Mouse (Mus musculus) MEL (cell line): Measurements from ENCODE around the gene Psd4.

ENCODE experiments used
- BHLHE40 ChIP-seq: IDR thresholded peaks from 2 replicates; pipeline ENCODE4 v1.6.1; 2012; ENCODE audit warnings: low read depth, mild to moderate bottlenecking, inconsistent platforms, low read length, improper control_type of control experiment, borderline replicate concordance
- CHD2 ChIP-seq: IDR thresholded peaks from 2 replicates; pipeline ENCODE4 v1.6.1; 2011; ENCODE audit warnings: low read length, improper control_type of control experiment
- CTCF ChIP-seq, 3 experiments: IDR thresholded peaks in 2 of 3; conservative IDR thresholded peaks in 1 of 3; 2 replicates each; pipeline ENCODE4 v1.5.1; 2011 to 2012; ENCODE audit warnings: low read length in 3 of 3, low read depth in 2 of 3, mild to moderate bottlenecking in 2 of 3, improper control_type of control experiment in 1 of 3, inconsistent platforms in 1 of 3, mixed read lengths in 1 of 3, moderate library complexity in 1 of 3; ENCODE audit not compliant: control insufficient read depth in 1 of 3, insufficient read depth in 1 of 3, poor library complexity in 1 of 3, severe bottlenecking in 1 of 3
- E2F4 ChIP-seq: IDR thresholded peaks from 2 replicates; pipeline ENCODE4 v1.6.1; 2011; ENCODE audit warnings: low read depth, low read length, improper control_type of control experiment, borderline replicate concordance
- GATA1 ChIP-seq: IDR thresholded peaks from 2 replicates; pipeline ENCODE4 v1.6.1; 2011; ENCODE audit warnings: low read depth, low read length, improper control_type of control experiment
- MAFK ChIP-seq: IDR thresholded peaks from 2 replicates; pipeline ENCODE4 v1.6.1; 2011; ENCODE audit warnings: low read depth, mild to moderate bottlenecking, low read length, improper control_type of control experiment, borderline replicate concordance
- MEF2A ChIP-seq: IDR thresholded peaks from 2 replicates; pipeline ENCODE4 v1.6.1; 2014; ENCODE audit warnings: low read depth, mild to moderate bottlenecking, inconsistent platforms, low read length, improper control_type of control experiment; ENCODE audit not compliant: poor library complexity, insufficient replicate concordance, severe bottlenecking; ENCODE audit errors: extremely low read depth
- POLR2A ChIP-seq, 2 experiments: IDR thresholded peaks; 2 replicates each; pipeline ENCODE4 v1.6.1; 2011 to 2012; ENCODE audit warnings: low read length in 2 of 2, mild to moderate bottlenecking in 2 of 2, control low read depth in 1 of 2, improper control_type of control experiment in 1 of 2, low read depth in 1 of 2, moderate library complexity in 1 of 2; ENCODE audit not compliant: control insufficient read depth in 1 of 2, insufficient read depth in 1 of 2, poor library complexity in 1 of 2
- TAL1 ChIP-seq: IDR thresholded peaks from 2 replicates; pipeline ENCODE4 v1.6.1; 2012; ENCODE audit warnings: mild to moderate bottlenecking, inconsistent platforms, low read length, moderate library complexity, mixed read lengths
- TBP ChIP-seq: IDR thresholded peaks from 2 replicates; pipeline ENCODE4 v1.8.0; 2011; ENCODE audit warnings: low read depth, low read length, improper control_type of control experiment
- UBTF ChIP-seq: IDR thresholded peaks from 2 replicates; pipeline ENCODE4 v1.6.1; 2012; ENCODE audit warnings: low read depth, mild to moderate bottlenecking, inconsistent platforms, low read length, improper control_type of control experiment, moderate library complexity, borderline replicate concordance; ENCODE audit not compliant: insufficient read depth
- ZC3H11A ChIP-seq: IDR thresholded peaks from 2 replicates; pipeline ENCODE4 v1.6.1; 2012; ENCODE audit warnings: low read depth, mild to moderate bottlenecking, inconsistent platforms, low read length, improper control_type of control experiment
- ZMIZ1 ChIP-seq: IDR thresholded peaks from 2 replicates; pipeline ENCODE4 v1.6.1; 2012; ENCODE audit warnings: low read depth, mild to moderate bottlenecking, inconsistent platforms, low read length, improper control_type of control experiment, moderate library complexity

DNA sequence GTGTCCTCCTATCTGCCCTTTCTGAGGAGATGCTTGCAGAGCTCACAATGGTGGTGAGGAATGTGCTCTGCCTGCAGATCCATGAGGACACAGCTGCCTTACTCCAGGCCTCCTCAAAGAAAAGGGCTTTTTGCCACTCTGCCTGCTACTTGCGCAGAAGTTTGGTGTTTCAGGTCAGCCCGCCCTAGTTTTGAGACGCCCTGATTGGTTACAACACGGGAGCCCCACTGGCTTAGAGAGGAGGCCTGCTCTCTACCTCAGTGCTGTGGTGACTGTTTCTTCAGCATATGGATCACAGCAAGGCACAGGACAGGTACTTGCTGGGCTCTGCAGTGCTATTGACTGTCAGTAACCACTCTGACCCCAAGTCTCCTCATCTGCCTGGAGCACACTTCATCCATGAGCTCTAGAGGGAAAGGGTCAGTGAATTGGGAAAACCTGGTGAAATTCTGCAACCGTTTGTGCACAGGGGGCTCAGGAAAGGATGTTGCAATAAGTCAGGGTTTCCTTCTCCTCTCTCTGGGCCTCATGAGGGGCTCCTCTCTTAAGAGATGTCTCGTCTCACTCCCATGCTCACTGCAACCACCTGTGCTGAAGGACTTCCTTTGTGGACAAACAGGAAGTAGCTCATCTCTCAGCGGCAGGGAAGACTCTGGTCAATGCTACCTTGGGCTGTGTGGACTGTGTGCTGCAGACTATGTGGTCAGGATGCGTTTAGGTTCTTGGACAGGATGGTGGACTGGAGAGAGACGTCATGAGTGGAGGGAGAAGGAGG lies 15.3 kb downstream of the Psd4 start:
- TF ChIP-seq POLR2A (IDR thresholded peaks at IDR 0.05; ENCODE audit: control insufficient read depth in 1 of 2, insufficient read depth in 1 of 2, low read depth in 1 of 2, low read length in 2 of 2, poor library complexity in 1 of 2) (no peak), TBP (no peak), ZMIZ1 (no peak), GATA1 (no peak), BHLHE40 (no peak), CTCF (IDR thresholded peaks at IDR 0.05 in 2 of 3, conservative IDR thresholded peaks at IDR 0.05 in 1 of 3; ENCODE audit: control insufficient read depth in 1 of 3, insufficient read depth in 1 of 3, low read depth in 2 of 3, low read length in 3 of 3, poor library complexity in 1 of 3, severe bottlenecking in 1 of 3) (no peak), MAFK (no peak), MEF2A (no peak), UBTF (no peak), ZC3H11A (no peak), TAL1 (no peak), CHD2 (no peak), E2F4 (no peak)
